Mouse (Mus musculus) stomach, adult 2 months (tissue): ENCODE measurements around the gene Gjc2. TPM values are rescaled to one million over a fixed set of nuclear protein-coding genes. Genes with fewer than 3 reads are reported as not detected.

Source experiments
- polyA plus RNA-seq: library from polyadenylated mRNA; depleted of rRNA; stranded (reverse); fragments of >200 nt; gene quantifications from 2 replicates; pipeline ENCODE4 v1.2.3, GENCODE M21; 2012; rRNA removed

Gjc2 gene
- 3.6 and 5.7 TPM in 2 replicates for polyA plus RNA-seq

GRCm38 (mm10) chr11:59182864-59183331 is at the start of gene Gjc2:
Gene Gjc2 (minus strand): TSS chr11:59183213.

GRCm38 (mm10) chr11:59228122-59228953 is 45.3 kb upstream of the Gjc2 start, which contains the start of gene Arf1:
Gene Arf1 (minus strand): TSS chr11:59228270.

GRCm38 (mm10) chr11:59208153-59208831 is 25.3 kb upstream of the Gjc2 start, which contains the start of gene 2310033P09Rik:
Gene 2310033P09Rik (plus strand): TSS chr11:59208321.

GRCm38 (mm10) chr11:59202081-59202995 is 19.3 kb upstream of the Gjc2 start, which contains the start of gene Mrpl55:
Gene Mrpl55 (plus strand): TSS chr11:59202486.

GRCm38 (mm10) chr11:59192059-59192386 is 9.0 kb upstream of the Gjc2 start, which contains the start of gene Guk1:
Gene Guk1 (minus strand): TSS chr11:59192212.

GRCm38 (mm10) chr11:59163255-59164236 is 19.5 kb downstream of the Gjc2 start, which contains the start of gene Iba57:
Gene Iba57 (minus strand): TSS chr11:59163739.

DNA sequence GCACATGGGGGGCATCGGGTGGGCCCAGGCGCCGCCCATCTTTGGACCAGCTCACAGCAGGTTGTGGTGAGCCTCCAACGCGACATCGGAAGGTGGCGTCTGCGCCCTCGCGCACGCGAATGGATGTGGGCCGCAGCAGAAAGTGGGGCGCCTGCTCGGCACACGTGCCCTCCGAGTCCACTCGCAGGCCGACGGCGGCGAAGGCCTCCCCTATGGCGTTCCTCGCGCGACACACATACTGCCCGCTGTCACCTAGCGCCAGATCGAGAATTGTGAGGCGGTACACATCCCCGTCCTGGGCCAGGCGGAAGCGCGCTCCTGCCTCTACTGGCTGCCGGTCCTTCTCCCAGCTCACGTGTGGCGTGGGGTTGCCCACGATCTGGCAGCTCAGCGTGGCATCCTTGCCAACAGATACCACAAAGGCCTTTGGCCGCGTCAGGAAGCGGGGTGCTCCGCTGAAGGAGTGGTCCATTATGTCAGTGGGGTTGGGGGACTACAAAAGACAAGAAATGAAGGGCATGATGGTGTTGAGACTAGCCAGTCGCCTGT is 47.0 kb downstream of the Gjc2 start, which contains the start of gene Obscn:
TSS of gene Obscn (minus strand) at position 499 of the 549 bp plus-strand sequence.

Other genes with a start within 250 kb of the Gjc2 start
- 102 and 188 TPM in 2 replicates for gene Rnf187, start 244.3 kb downstream of the Gjc2 start, polyA plus RNA-seq
- gene Hist3h2ba, start 234.3 kb downstream of the Gjc2 start, polyA plus RNA-seq, result 1.8 and 3.1 TPM in 2 replicates
- gene Hist3h2a, start 228.5 kb downstream of the Gjc2 start, polyA plus RNA-seq, result 7.0 and 8.4 TPM in 2 replicates
- gene Trim17, start 228.5 kb downstream of the Gjc2 start, polyA plus RNA-seq, result 0.05 and 0.08 TPM in 2 replicates
- 15.6 and 16.0 TPM in 2 replicates for gene Trim11, start 205.1 kb downstream of the Gjc2 start, polyA plus RNA-seq
- gene Obscn, start 46.8 kb downstream of the Gjc2 start, polyA plus RNA-seq, result 2.6 and 4.2 TPM in 2 replicates
- gene Iba57, start 19.5 kb downstream of the Gjc2 start, polyA plus RNA-seq, result 4.4 and 5.0 TPM in 2 replicates
- 75.8 and 85.5 TPM in 2 replicates for gene Guk1, start 9.0 kb upstream of the Gjc2 start, polyA plus RNA-seq
- 28.7 and 42.4 TPM in 2 replicates for gene Mrpl55, start 19.3 kb upstream of the Gjc2 start, polyA plus RNA-seq
- 5.0 and 5.6 TPM in 2 replicates for gene 2310033P09Rik, start 25.1 kb upstream of the Gjc2 start, polyA plus RNA-seq
- gene Arf1, start 45.1 kb upstream of the Gjc2 start, polyA plus RNA-seq, result 308 and 353 TPM in 2 replicates
- 0.20 and 0.40 TPM in 2 replicates for gene Wnt3a, start 107.5 kb upstream of the Gjc2 start, polyA plus RNA-seq
- 2.9 and 3.8 TPM in 2 replicates for gene Wnt9a, start 123.7 kb upstream of the Gjc2 start, polyA plus RNA-seq
- not detected in 2 replicates for gene Prss38, start 192.4 kb upstream of the Gjc2 start, polyA plus RNA-seq